Mouse (Mus musculus) adrenal gland, adult 8-10 months (tissue): Measurements from ENCODE around the gene Atcay. TPM values are rescaled to one million over a fixed set of nuclear protein-coding genes. Genes with fewer than 3 reads are reported as not detected.
"Not testable (repeated sequence)": the region's sequence is repeated elsewhere in the genome, so short reads cannot be mapped to it uniquely, and the experiment has no call there.

Experiments
- DNase-seq: peaks from one replicate; pipeline ENCODE4 v3.0.0; 2022
- total RNA-seq, 4 experiments: library from RNA; stranded (reverse); gene quantifications; 2 replicates each; pipeline ENCODE4 v1.2.4; 2022

Gene Atcay
- total RNA-seq, 4 experiments from 2014 or later = 3.8 to 6.4 (median 4.4) TPM

GRCm38 (mm10) chr10:81198990-81199389 lies 31.6 kb downstream of the Atcay start:
- no peak for DNase-seq

DNA sequence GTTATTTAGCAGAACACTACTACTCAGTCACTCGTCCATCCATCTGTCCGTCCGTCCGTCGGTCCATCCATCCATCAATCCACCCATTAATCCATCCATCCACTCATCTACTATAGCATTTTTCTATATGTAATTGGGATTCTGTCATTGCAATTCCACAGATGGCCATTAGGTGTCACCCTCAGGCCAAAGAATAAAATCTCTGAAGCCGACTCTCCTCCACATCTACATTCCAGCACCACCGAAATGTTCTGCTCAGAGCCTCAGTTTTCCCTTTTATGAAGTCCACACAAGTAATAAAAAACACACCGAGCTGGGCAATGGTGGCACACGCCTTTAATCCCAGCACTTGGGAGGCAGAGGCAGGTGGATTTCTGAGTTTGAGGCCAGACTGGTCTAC lies 32.4 kb downstream of the Atcay start:
- no peak for DNase-seq

- DNase-seq = no peak
Measured at GRCm38 (mm10) chr10:81197305-81197704, 33.3 kb downstream of the Atcay start.

DNA sequence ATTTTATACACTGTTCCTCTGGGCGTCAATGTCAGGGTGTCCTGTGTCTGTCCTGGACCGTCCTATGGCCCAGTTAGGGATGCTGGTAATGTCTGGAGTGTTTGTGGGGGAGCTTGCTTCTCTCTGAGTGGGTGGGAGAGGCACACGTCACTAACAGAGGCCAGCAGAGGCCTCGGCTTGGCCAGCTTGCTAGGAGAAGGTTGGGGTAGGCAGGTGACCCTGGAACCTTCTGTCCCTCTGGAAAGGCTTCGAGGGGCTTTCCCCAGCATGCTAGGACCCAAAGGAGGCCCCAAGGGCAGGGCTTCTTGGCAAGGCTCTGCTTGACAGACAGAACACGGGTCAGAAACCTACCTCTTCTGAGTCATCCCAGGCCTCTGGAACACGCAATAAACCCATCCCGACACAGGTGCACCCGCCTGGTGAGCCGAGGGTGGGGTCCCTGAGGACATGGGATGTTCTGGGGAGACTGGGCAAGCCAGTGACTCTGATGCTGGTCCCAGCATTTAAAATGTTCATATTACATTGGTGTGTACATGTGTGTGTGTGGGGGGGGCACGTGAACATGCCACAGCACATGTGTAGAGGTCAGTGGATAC lies 34.1 kb downstream of the Atcay start:
- no peak for DNase-seq

DNA sequence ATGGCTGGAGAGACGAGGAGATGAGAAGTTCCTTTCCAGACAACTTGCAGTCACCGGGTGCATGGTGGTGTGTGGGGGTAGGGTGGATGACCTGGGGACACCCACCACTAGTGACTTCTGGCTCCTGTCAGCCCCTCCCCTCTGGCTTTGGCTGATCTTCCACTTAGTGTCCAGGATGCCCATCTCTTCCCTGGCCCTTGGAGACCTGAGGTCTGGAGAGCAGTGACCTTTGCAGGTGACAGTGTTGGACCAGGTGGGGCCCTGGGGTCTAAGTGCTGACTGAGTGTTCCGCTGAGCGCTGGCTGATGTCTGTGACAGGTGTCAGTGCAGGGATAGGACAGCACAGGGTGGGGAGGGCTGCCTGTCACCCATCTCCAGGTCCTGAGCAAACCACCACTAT lies 35.3 kb downstream of the Atcay start:
- DNase-seq = no peak

- DNase-seq = no peak
Measured at GRCm38 (mm10) chr10:81193991-81194774, 36.5 kb downstream of the Atcay start.

GRCm38 (mm10) chr10:81192968-81193501 lies 37.6 kb downstream of the Atcay start:
- no peak for DNase-seq

GRCm38 (mm10) chr10:81192270-81192967 lies 38.2 kb downstream of the Atcay start:
- DNase-seq = peak; percentile 72

GRCm38 (mm10) chr10:81191342-81191982 lies 39.2 kb downstream of the Atcay start:
- no peak for DNase-seq

GRCm38 (mm10) chr10:81190912-81191321 lies 39.7 kb downstream of the Atcay start:
- DNase-seq = no peak

- no peak for DNase-seq
Measured at GRCm38 (mm10) chr10:81190236-81190911, 40.3 kb downstream of the Atcay start.

- DNase-seq = no peak
Measured at GRCm38 (mm10) chr10:81189821-81190220, 40.8 kb downstream of the Atcay start.

DNA sequence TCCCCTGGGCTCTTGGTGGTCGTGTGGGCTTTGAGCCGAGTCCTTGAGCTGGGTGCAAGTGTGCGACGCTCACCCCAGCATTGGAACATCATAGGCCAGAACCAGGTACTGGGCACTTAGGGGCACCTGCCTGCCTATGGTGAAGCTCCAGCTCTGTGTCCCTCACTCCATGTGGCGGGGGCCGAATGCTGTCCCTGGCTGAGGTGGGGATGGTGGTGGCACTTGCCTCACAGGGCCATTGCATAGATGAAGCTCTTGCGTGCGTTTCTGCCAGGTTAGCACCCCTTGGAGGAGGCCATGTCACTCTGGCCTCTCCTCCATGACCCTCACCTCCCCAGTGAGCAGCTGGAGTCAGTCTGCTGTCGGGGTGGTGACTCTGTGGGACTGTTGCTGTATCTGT lies 43.5 kb downstream of the Atcay start:
- DNase-seq = no peak

DNA sequence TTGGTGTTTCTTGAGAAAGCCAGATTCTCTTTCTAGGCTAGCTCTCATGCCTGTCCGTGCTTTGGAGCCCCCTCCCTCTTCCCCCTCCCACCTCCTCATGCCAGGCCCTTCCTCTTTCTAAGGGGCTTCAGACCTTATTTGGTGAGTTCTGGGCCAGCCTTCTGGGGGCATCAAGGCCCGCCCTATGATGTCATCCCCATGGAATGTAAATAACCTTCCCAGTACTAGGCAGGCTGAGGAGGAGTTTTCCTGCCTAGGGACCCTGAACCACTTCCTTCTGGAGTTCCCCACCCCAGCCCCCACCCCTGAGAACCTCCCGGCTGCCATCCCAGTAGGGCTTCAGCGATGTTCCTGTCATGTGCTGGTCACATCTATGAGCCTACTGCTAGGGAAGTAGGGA lies 45.9 kb downstream of the Atcay start:
- DNase-seq = no peak

DNA sequence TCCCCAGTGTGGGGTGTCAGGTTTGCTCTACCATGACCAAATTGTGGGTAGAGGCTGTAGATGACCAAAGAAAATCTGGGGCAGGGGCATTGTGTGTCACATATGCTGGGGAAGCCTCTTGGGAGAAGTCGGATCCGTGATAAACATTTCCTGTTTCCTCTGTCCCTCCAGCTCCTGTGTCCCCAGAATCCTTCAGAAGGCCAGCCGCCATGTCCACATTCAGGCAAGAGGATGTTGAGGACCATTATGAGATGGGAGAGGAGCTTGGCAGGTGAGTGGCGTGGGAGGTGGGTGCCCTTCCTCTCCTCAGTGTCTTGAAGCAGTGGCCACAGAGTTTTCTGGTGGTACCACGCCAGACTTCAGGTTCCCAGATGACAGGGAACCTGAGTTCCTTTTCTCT lies 46.8 kb downstream of the Atcay start, which contains the start of gene 4930442H23Rik:
TSS of gene 4930442H23Rik (minus strand) at position 45 of the 400 bp plus-strand sequence.
- DNase-seq = no peak

- DNase-seq = peak; percentile 98
Measured at GRCm38 (mm10) chr10:81182336-81183333, 48.0 kb downstream of the Atcay start, which contains the start of gene Dapk3. Gene Dapk3, plus strand, starts transcription at chr10:81183005.

DNA sequence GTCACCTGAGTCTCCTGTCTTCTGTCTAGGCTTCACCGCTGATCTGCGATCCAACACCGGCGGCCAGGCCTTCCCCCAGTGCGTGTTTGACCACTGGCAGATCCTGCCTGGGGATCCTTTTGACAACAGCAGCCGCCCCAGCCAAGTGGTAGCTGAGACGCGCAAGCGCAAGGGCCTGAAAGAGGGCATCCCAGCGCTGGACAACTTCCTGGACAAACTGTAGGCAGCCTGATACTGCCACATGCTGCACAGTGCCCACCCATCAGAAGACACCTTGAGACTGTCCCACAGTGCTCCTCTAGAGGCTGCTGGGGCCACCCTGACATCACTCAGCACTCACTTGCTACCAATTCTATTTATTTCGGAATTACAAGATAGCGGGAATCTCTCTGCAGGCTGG lies 48.8 kb downstream of the Atcay start:
- not testable (repeated sequence) for DNase-seq

DNA sequence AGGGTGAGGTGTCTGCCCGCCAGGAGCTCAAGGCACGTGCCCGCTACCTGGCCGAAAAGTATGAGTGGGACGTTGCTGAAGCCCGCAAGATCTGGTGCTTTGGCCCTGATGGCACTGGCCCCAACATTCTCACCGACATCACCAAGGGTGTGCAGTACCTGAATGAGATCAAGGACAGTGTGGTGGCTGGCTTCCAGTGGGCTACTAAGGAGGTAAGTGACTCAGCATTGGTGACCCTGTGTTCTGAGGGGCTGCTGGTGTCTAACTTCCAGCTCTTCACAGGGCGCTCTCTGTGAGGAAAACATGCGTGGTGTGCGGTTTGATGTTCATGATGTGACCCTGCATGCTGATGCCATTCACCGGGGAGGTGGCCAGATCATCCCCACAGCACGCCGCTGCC lies 49.7 kb downstream of the Atcay start:
- no peak for DNase-seq

DNA sequence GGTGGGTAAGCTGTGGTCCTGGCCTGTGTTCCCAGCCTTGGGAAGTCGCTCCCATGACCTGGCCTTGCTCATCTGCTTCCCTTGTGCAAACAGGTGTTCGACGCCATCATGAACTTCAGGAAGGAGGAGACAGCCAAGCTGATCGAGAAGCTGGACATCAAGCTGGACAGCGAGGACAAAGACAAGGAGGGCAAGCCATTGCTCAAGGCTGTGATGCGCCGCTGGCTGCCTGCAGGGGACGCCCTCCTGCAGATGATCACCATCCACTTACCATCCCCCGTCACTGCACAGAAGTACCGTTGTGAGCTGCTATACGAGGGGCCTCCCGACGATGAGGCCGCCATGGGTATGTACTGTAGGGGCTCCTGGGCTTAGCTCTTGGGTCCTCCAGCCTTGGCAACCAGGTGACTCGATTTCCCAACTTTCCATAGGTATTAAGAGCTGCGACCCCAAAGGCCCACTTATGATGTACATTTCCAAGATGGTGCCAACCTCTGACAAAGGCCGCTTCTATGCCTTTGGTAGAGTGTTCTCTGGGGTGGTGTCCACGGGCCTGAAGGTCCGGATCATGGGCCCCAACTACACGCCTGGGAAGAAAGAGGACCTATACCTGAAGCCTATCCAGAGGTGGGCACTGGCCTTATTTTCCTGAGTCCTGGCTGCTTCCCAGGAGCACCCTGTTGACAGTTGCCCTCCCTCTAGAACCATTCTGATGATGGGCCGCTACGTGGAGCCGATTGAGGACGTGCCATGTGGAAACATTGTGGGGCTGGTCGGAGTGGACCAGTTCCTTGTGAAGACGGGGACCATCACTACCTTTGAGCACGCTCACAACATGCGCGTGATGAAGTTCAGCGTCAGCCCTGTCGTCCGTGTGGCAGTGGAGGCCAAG lies 50.9 kb downstream of the Atcay start:
- no peak for DNase-seq

DNA sequence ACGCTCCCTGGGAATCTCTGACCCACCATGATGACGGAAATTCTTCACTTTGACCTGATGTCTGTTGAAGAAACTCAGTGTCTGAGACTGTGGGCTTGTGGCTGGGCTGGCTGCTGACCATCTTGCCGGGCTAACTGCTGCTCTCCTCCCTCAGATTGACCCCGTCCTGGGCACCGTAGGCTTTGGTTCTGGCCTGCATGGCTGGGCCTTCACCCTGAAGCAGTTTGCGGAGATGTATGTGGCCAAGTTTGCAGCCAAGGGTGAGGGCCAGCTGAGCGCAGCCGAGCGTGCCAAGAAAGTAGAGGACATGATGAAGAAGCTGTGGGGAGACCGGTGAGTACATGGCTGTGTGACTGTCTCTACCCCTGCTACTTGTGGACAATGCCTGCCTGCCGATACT lies 51.7 kb downstream of the Atcay start:
- no peak for DNase-seq
